Mouse (Mus musculus) layer of hippocampus, postnatal 10 days (tissue): ENCODE measurements around the gene Spag8. TPM values are rescaled to one million over a fixed set of nuclear protein-coding genes. Genes with fewer than 3 reads are reported as not detected.
A peak's percentile ranks its signal among the peaks of the same experiment; 100 is the strongest.

Source experiments
- DNase-seq, 2 experiments: peaks; one replicate each; pipeline ENCODE4 v3.0.0; 2021; ENCODE audit warnings: low spot score in 2 of 2
- long read RNA-seq: library from polyadenylated mRNA; stranded (forward); transcript quantifications from one replicate; pipeline ENCODE4 v2.0.0, GENCODE M21; 2023
- total RNA-seq, 2 experiments: library from RNA; stranded (reverse); gene quantifications; 2 replicates each; pipeline ENCODE4 v1.2.3; 2021

Spag8 gene
- total RNA-seq, result 1 to 10 TPM; 2.1 to 2.3 TPM
- long read RNA-seq, partial matches to known transcripts, result 1 of 3 reads
- long read RNA-seq, other reads (novel, unspliced or antisense), result 1 of 3 reads

GRCm38 (mm10) chr4:43653161-43654015 is at the start of gene Spag8:
TSS of gene Spag8 (minus strand) at chr4:43653594.
- DNase-seq, result peak; percentile 45 to 64

GRCm38 (mm10) chr4:43700707-43701106 is 47.3 kb upstream of the Spag8 start, which contains the start of gene Olfr70:
TSS of gene Olfr70 (minus strand) at chr4:43700807.
- DNase-seq, result no peak

GRCm38 (mm10) chr4:43696561-43696960 is 43.2 kb upstream of the Spag8 start:
- DNase-seq, result no peak

GRCm38 (mm10) chr4:43695249-43695671 is 41.9 kb upstream of the Spag8 start:
- DNase-seq, result no peak

- no peak for DNase-seq
Observed at GRCm38 (mm10) chr4:43694439-43695248, 41.2 kb upstream of the Spag8 start.

- DNase-seq, result no peak
Observed at GRCm38 (mm10) chr4:43693806-43694241, 40.4 kb upstream of the Spag8 start.

GRCm38 (mm10) chr4:43691026-43691425 is 37.6 kb upstream of the Spag8 start:
- no peak for DNase-seq

GRCm38 (mm10) chr4:43690021-43690420 is 36.6 kb upstream of the Spag8 start:
- peak in 1 of 2 experiments; percentile 29 for DNase-seq

- no peak for DNase-seq
Observed at GRCm38 (mm10) chr4:43679416-43680043, 26.1 kb upstream of the Spag8 start.

- DNase-seq, result no peak
Observed at GRCm38 (mm10) chr4:43678541-43678940, 25.1 kb upstream of the Spag8 start.

- no peak for DNase-seq
Observed at GRCm38 (mm10) chr4:43675608-43676007, 22.2 kb upstream of the Spag8 start.

GRCm38 (mm10) chr4:43674974-43675373 is 21.6 kb upstream of the Spag8 start:
- DNase-seq, result no peak

GRCm38 (mm10) chr4:43673703-43674102 is 20.3 kb upstream of the Spag8 start:
- DNase-seq, result no peak

GRCm38 (mm10) chr4:43672070-43672469 is 18.7 kb upstream of the Spag8 start:
- DNase-seq, result peak; percentile 93

- no peak for DNase-seq
Observed at GRCm38 (mm10) chr4:43669428-43669794, 16.0 kb upstream of the Spag8 start.

- DNase-seq, result peak; percentile 86 to 92
Observed at GRCm38 (mm10) chr4:43668782-43669427, 15.5 kb upstream of the Spag8 start, which contains the start of the genes Tmem8b and Fam221b. TSS of gene Tmem8b (plus strand) at chr4:43668971. TSS of gene Fam221b (minus strand) at chr4:43669145.

- no peak for DNase-seq
Observed at GRCm38 (mm10) chr4:43666412-43666811, 13.0 kb upstream of the Spag8 start.

GRCm38 (mm10) chr4:43657146-43657545 is 3.8 kb upstream of the Spag8 start:
- no peak for DNase-seq

- DNase-seq, result peak; percentile 91 to 94
Observed at GRCm38 (mm10) chr4:43656339-43657109, 3.1 kb upstream of the Spag8 start, which contains the start of gene Hint2. TSS of gene Hint2 (minus strand) at chr4:43656466.
